Mouse (Mus musculus): ENCODE results near the gene Zfyve21. TPM values are rescaled to one million over a fixed set of nuclear protein-coding genes. Genes with fewer than 3 reads are reported as not detected.

The Zfyve21 gene
- total RNA-seq, 2 experiments from 2014 or later, result 20.7 to 21.1 TPM

DNA sequence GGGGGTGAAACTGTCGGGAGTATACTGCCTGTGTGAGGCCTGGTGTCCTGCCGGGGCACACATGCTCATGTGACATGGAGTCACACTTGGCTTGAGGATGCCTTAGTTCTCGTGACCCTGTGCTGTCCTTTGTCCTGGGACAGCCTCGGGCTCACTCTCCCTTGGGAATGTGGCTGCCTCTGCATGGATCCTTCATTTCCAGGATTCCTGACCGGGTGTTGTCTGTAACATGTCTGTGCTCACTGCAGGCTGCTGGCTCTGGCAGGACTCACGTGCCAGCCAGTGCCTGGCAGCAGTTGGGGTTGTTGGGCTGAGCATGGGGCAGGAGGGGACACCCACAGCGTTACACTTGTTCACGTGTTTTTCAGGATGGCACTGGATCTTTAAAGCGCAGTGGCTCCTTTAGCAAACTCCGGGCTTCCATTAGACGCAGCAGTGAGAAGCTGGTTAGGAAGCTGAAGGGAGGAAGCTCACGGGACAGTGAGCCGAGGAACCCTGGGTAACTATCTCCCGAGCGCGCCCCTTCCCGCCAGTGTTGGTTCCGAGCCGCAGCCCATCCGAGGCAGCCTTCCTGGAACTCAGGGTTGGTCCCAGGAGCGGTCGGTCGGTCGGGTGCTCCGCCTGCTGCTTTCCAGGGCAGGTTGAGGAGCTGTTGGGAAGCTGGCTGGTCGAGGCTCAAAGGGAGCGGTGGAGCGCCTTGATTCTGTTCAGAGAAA is 18.6 kb upstream of the Zfyve21 start:
- no peak for DNase-seq (ENCODE audit: low spot score in 2 of 2)
- intact Hi-C loops (cut with DNase I), result no loop called here

DNA sequence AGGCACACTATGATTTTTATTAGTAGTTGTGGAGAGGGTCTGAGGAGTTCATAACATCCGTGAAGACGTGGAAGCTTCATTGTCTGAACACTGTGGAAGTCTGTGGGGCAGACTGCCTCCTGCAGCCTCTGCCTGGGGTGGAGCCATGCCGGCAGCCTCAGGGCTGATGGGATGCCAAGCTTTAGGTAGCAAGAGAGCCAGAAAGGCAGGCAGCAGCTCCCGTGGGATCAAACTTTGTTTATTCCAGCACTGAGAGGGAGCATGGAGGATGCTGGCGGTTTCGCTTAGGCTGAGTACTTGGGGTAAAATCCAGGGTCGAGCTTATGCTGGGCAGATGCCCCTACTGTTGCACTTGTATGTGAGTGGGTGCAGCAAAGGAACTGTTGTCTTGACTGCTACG is 16.7 kb upstream of the Zfyve21 start:
- intact Hi-C loops (cut with DNase I), result no loop called here
- no peak for DNase-seq (ENCODE audit: low spot score in 2 of 2)

DNA sequence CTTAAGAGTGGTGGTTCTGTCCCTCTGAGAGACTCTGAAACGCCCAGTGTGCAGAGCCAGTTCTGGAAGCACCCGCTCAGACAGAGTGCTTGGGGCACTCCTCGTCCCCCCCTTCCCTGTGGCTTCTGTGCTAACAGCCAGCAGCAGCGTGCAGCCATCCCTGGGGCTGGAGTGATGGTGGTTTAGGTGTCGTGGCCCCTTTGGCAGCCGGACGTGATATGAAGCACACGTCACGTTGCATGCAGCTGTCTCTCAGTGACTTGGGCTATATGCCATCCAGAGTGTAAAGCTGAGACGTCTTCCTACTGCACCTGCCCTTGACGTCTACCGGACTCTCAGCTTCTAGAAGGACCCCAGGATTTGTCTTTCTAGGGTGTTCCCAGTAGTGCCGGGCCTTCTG is 15.5 kb upstream of the Zfyve21 start:
- DNase-seq (ENCODE audit: low spot score in 2 of 2), result no peak
- intact Hi-C loops (cut with DNase I), result no loop called here

DNA sequence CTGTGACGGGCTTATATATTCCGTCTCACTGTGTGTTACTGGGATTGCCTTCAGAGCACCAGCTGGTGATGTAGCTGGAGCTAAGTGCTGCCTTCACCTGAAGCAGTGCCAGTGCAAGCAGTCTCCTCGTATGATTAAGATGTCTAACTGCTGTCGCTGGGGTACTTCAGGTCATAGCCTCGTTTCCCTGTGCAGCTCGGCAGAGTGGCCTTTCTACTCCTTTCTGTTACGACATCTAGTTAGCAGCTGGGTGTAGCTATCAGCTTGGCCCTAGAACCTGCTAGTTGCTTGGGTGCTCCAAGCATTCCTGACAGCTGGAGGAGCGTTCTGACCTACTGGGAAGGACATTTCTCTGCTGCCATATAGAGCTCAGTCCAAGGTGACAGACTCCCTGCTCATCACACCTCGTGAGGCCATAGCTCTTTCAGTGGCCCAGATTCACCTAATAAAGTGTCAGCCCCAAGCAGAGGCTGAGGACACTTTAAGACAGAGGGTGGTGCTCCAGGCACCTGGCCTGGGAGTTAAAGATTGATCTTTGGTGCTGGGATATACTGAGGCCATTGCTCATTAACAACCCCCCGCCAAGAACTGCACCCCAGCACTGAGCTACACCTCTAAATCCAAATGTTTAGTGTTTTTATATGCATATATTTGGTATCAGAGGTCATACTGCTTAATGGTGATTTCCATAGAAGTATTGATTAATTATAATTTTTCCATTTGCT is 13.3 kb upstream of the Zfyve21 start:
- no peak for DNase-seq (ENCODE audit: low spot score in 2 of 2)
- intact Hi-C loops (cut with DNase I), result no loop called here

DNA sequence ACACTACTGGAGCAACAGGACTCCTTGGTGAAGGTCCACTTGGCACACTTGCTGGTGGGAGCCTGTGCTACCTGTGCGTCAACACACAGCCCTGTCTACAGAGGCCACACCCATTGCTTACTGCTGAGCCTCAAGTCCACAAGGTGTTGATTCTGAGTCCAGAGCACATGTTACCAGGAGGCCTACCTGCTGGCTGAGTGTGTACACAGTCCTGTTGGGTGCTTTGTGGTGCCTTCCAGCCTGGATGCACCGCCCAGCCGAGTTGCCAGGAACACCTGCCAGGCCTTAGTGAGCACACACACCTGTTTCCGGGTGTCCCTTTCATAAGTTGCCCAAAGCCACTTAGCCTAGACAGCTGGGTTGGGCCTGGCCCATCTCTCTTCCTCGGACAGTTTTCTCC is 10.4 kb upstream of the Zfyve21 start:
- DNase-seq (ENCODE audit: low spot score in 2 of 2), result no peak

DNA sequence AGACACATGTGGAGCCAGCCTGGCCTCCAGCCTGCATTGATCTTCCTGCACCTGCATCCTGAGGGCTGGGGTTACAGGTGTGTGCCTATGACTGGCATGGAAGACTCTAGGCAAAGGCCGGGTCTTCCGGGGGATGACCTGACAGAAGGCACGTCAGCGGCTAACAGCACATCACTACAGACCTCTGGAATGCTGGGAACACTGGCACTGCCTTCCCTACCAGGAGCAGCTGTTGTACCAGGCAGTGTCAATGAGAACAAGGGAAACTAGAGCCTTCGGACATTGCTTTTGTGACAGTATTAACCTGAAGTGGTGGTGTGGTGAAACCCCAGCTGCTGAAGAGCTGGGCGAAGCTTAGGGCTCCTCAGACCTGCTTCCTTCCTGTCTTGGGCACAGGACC is 5.2 kb upstream of the Zfyve21 start:
- DNase-seq (ENCODE audit: low spot score in 2 of 2), result no peak
- intact Hi-C loops (cut with DNase I), result no loop called here

More for the DNA sequence above, 10.4 kb upstream of the Zfyve21 start:
- intact Hi-C loops (cut with DNase I), result no loop called here

DNA sequence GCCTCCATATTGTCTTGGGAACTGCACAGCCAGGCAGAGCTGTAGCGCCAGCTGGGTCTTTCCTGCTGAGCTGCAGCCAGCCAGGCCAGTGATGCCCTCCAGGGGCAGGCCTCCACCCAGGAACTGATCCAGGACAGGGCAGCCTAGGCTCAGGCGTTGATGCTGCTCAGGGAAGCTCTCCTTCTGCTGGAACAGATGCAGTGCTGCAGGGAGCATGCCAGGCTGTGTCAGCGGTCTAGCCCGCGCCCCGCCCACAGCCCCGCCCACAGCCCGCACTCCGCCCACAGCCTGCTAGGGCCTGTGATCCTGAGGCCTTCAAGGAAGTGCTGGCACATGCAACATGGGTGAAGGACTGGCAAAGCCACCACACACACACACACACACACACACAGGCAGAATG is 4.2 kb upstream of the Zfyve21 start:
- peak; percentile 61 to 70 for DNase-seq (ENCODE audit: low spot score in 2 of 2)
- intact Hi-C loops (cut with DNase I), result loop anchor here (5.0 kb wide), 1 partner anchor 283 kb away; no protein-coding TSS in a partner anchor

DNA sequence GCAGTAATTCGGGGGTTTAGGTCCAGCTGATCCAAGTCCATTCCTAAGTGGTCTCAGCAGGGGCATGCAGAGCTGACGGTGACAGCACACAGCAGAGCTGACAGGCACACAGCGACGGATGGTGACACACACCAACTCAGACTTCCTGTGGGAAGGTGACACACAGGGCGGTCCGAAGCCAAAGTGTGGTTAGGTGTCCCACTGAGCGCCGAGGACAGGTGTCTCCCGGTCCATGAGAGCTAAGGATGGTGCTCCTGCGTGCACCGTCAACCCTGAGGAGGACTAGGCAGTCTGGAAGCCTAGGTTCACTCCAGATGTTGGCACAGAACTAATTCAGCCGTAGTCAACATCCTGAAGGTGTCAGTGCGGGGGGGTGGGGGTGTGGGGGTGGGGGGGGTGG is 1.9 kb upstream of the Zfyve21 start:
- DNase-seq (ENCODE audit: low spot score in 2 of 2), result no peak
- intact Hi-C loops (cut with DNase I), result loop anchor here (5.0 kb wide), 1 partner anchor 280 kb away; no protein-coding TSS in a partner anchor

DNA sequence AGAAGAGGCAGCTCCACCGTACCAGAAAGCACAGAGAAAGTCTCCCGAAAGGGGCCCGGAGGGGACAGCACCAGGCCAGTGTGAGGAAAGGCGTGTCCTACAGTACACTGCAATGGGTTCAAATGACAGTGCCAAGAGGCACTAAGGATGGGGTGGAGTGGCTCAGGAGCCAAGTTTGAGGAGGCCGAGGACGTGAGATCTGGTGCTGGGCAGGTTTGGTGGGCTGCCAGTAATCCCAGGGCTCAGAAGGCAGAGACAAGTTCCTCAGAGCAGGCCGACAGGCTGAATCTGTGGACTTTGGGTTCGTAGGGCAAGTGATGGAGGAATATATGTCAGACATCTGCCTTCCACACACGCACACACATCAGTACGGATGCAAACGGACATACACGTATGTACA is 1.4 kb upstream of the Zfyve21 start:
- intact Hi-C loops (cut with DNase I), result loop anchor here (5.0 kb wide), 1 partner anchor 280 kb away; no protein-coding TSS in a partner anchor
- DNase-seq (ENCODE audit: low spot score in 2 of 2), result no peak

DNA sequence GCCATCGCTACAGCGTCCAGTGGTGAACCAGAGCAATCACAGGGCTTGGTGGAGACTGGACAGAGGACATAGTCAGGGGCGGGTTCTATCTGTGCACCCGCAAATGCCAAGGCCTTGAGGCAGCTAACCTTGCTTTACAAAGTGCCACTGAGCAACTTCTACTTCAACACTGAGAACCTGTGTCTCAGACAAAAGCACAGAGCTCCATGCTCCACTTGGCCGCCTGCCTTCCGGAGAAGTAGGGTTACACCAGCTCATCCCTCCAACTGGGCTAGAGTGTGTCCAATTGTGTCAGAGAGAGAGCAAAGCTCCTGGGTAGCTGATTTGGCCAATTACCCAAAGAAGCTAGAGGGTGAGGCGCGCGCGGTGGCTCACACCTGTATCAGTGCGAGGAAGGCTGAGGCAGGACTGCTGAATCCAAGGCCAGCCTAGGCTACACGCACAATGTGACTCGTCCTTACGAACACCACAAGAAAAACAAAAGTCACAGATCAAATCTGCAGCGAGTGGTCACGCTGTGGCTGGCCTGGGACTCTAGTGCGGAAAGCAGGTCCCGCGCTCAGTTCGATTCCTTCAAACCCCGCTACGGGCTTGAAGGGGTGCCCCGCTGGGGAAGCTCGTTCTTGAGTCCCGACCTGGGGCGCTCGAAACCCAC is 732 bp upstream of the Zfyve21 start:
- DNase-seq (ENCODE audit: low spot score in 2 of 2), result no peak
- intact Hi-C loops (cut with DNase I), result loop anchor here (5.0 kb wide), 1 partner anchor 279 kb away; no protein-coding TSS in a partner anchor

DNA sequence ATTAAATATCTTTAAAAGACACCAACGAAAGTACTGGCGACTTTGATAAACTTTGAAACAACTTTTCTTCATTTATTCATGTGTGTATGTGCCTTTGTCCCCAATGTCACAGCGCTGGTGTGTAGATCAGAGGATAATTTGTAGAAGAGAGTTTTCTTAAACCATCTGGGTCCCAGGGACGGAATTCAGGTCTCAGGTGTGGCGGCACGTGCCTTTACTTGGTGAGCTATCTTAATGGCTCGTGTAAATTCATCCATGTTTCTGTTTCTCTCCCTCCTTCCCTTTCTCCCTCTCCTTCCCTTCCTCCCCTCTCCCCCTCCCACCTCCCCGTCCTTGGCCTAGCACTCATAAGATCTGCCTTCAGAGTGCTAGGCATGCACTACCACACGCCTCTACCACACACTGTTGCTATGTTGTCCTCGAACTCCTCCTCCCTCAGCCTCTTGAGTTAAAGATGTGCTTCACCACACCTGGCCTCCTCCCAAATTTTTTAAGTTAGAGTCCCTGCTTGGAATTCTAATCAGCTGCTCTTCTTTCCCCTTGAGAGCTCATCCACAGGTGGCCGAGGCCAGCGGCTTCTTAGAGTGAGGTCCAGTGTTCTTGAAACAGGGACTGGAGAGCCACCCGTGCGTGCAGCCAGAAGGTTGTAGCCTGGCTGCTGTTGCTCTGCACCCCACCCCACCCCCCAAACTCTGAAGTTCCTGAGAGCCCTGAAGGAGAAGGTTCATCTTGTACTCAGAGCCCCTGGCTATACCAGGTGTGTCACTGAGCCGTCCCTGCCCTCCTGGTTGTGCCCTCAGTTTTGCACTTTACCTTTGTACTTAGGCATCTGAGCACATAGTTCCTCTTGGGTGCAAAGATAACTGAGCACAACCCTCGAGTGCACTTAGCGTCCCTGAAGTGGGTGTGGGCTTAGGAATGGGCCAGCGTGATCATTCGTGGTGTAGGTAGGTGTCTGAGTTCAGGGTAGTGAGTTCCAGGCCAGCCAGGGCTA is 1.1 kb downstream of the Zfyve21 start:
- intact Hi-C loops (cut with DNase I), result loop anchor here (5.0 kb wide), 1 partner anchor 277 kb away; no protein-coding TSS in a partner anchor
- DNase-seq (ENCODE audit: low spot score in 2 of 2), result no peak

DNA sequence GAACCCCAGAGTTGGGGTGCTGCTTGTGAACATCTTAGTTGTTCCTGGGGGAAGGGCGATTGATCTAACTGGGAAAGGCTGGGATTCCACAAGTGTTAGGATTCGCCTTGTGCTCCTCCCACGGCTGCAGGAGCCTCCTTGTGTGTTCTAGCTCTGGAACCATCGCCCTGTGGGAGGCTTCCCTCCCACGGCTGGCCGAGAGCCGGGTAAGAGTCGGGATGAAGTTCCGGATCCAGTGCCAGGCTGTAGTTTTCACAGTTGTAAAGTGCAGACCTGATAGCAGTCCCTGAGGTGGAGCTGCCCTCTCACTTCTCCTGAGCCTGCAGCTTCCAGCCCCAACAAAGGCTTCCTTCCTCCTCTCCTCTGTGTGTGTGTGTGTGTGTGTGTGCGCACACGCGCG is 2.6 kb downstream of the Zfyve21 start:
- intact Hi-C loops (cut with DNase I), result no loop called here

DNA sequence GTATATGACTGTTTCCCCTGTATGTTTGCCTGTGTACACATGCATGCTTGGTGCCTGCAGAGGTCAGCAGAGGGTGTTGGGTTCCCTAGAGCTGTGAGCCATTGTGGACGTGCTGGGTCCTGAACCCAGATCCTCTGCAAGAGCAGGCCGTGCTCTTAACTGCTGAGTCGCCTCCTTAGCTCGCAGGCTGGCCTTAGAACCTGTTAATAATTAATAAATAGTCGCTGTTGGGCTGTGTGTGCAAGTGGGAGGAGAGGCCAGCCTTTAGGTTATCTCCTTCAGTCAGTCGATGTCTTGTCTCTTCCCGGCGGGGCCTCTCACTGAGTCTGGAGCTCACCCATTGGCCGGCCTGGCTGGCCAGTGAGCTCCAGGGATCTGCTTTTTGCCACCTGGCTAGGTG is 3.0 kb downstream of the Zfyve21 start:
- DNase-seq (ENCODE audit: low spot score in 2 of 2), result no peak
- intact Hi-C loops (cut with DNase I), result no loop called here

More for the DNA sequence above, 2.6 kb downstream of the Zfyve21 start:
- DNase-seq (ENCODE audit: low spot score in 2 of 2), result peak; percentile 67 to 88

DNA sequence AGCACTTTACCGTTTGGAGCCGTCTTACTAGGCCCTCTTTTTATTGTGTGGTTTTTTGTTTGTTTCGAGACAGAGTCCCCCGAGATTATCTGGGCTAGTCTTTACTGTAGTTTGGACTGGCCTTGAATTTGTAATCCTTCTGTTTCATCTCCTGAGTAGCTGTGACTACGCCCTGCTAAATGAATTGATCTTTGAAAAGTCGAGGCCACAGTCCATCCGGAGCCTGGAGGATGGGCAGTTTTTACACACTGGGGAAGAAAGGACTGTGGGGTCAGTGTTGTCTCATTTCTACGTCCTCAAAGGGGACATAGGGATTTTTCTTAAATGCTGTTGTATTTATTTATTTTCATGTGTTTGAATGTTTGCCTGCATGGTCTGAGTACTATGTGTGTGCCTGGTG is 4.0 kb downstream of the Zfyve21 start:
- intact Hi-C loops (cut with DNase I), result no loop called here
- DNase-seq (ENCODE audit: low spot score in 2 of 2), result no peak

DNA sequence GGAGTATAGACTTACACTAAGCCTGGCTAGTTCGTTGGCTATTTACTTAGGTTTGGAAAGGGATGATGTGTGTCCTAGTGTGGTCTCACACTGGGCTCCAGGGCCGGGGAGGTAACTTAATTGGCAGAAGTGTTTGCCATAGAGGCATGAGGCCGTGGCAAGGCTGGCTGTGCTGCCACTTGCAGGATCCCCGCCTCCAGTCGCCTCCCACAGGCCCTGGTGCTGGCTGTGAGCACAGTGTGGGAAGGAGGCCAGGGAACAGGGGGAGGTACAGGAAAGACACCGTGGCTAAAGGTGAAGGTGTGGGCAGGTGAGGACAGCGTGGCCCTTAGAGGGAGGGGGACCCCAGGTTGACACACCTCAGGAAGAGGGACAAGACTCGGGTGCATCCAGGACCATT is 6.0 kb downstream of the Zfyve21 start:
- intact Hi-C loops (cut with DNase I), result no loop called here
- DNase-seq (ENCODE audit: low spot score in 2 of 2), result peak in 1 of 2 experiments; percentile 40

DNA sequence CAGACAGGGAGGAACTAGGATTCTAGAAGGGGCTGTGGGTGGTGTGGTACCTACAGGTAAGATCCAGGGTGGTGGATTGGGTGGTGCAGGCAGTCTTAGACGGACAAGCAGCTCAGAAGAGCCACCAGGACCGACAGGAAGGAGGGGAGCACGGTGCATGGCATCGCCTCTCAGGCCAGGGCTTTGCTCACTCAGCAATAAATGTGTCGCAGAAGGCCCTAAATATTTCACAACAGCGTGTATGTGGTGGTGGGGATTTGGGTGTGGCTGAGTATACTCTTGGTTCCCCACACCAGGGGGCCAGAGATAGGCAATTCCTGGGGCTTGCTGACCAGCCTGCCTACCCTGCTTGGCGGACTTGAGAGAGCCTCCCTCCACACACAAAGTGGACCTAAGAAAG is 6.7 kb downstream of the Zfyve21 start:
- DNase-seq (ENCODE audit: low spot score in 2 of 2), result no peak
- intact Hi-C loops (cut with DNase I), result no loop called here

DNA sequence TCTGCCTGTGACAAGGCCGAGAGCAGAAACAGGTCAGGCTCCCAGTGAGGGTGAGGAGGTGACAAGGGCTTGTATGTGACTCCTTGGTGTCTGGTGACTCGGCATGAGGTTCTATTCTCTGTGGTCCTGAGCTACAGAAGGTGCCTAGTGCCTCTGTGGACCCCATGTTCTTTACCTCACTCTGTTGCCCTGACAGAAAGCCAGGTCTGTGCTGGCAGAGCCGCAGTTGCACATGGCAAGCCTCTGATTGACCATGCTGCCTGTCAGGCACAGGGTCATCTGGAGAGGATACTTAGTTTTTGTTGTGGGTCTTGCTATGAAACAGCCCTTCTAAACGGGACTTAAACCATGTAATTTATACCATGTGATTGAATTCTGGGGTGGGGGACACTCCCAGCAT is 8.0 kb downstream of the Zfyve21 start:
- DNase-seq (ENCODE audit: low spot score in 2 of 2), result no peak
- intact Hi-C loops (cut with DNase I), result no loop called here

DNA sequence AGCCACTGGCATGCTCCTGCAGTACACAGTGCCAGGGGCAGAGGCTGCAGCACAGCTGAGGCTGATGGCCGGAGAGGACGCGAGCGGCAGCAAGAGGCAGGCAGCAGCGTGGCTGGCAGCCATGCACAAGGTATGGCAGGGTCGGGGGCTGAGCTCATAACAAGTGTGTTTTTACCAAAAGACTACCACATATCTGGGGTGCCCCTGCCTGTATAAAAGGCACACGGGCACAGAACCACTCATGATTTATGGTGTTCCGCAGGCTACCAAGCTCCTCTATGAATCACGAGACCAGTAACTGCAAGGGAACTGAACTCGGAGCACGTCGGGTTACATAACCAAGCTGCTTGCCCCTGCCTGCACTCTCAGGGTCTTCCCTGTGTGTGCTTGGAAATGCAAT is 13.6 kb downstream of the Zfyve21 start:
- DNase-seq (ENCODE audit: low spot score in 2 of 2), result no peak
- intact Hi-C loops (cut with DNase I), result no loop called here

DNA sequence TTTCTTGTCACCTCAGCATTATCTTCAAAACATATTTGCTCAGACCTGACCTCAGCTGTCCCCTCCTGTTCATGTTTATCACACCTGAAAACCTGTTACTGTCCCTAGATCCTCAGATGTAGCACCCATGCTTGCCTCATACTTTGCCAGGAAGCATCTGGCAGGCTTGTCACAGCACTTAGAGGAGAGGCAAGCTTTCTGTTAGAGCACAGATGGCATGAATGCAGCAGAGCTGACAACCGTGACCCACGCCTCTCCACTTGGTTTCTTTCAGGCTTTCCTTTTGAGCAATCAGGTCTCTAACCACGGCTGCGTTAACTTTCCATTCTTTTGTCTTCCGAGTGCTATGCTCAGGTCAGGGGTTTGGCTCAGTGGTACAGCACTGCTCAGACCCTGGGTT is 15.5 kb downstream of the Zfyve21 start:
- peak in 1 of 2 experiments; percentile 56 for DNase-seq (ENCODE audit: low spot score in 2 of 2)
- intact Hi-C loops (cut with DNase I), result no loop called here

Measured in left cerebral cortex, postnatal 25 days (tissue).